Mouse (Mus musculus): ENCODE measurements around the gene Inpp5k. TPM values are rescaled to one million over a fixed set of nuclear protein-coding genes. Genes with fewer than 3 reads are reported as not detected.
"Not testable (repeated sequence)": the region's sequence is repeated elsewhere in the genome, so short reads cannot be mapped to it uniquely, and the experiment has no call there.

Inpp5k gene
- polyA plus RNA-seq, 1 experiment from 2014 or later = 20.8 TPM

GRCm38 (mm10) chr11:75697464-75697863 is 66.7 kb downstream of the Inpp5k start:
- H3K9me3 ChIP-seq (ENCODE audit: control insufficient read depth, low read length); H3K27me3 ChIP-seq (replicated peaks; ENCODE audit: control insufficient read depth, insufficient read depth, low read length); H3K4me3 ChIP-seq (ENCODE audit: low read length); H3K4me1 ChIP-seq (ENCODE audit: control insufficient read depth, insufficient read depth, low read length); H3K27ac ChIP-seq (ENCODE audit: low read length); H3K4me2 ChIP-seq (ENCODE audit: low read depth, low read length); H3K9ac ChIP-seq (ENCODE audit: low read depth, low read length); ATAC-seq: not testable (repeated sequence)
- peaks cover 19% of the 10 kb centered on the region for H3K36me3 ChIP-seq (ENCODE audit: control insufficient read depth, insufficient read depth, low read length)
- WGBS = 89% methylated on average over 3 of the region's 3 CpGs

Other genes with a start within 250 kb of the Inpp5k start
- gene Serpinf1, start 208.3 kb upstream of the Inpp5k start, polyA plus RNA-seq (2015; fragmentation: Nextera tagmentation; extraction: Ambion mirVana) = 32.4 and 38.7 TPM in 2 replicates
- gene Serpinf2, start 191.4 kb upstream of the Inpp5k start, polyA plus RNA-seq (2015; fragmentation: Nextera tagmentation; extraction: Ambion mirVana) = 23.2 and 32.8 TPM in 2 replicates
- 6.9 and 9.8 TPM in 2 replicates for gene Wdr81, start 176.3 kb upstream of the Inpp5k start, polyA plus RNA-seq (2015; fragmentation: Nextera tagmentation; extraction: Ambion mirVana)
- 17.2 and 19.6 TPM in 2 replicates for gene Tlcd2, start 169.3 kb upstream of the Inpp5k start, polyA plus RNA-seq (2015; fragmentation: Nextera tagmentation; extraction: Ambion mirVana)
- 34.8 and 36.3 TPM in 2 replicates for gene Prpf8, start 144.2 kb upstream of the Inpp5k start, polyA plus RNA-seq (2015; fragmentation: Nextera tagmentation; extraction: Ambion mirVana)
- 2.4 and 2.7 TPM in 2 replicates for gene Rilp, start 120.9 kb upstream of the Inpp5k start, polyA plus RNA-seq (2015; fragmentation: Nextera tagmentation; extraction: Ambion mirVana)
- gene Scarf1, start 117.4 kb upstream of the Inpp5k start, polyA plus RNA-seq (2015; fragmentation: Nextera tagmentation; extraction: Ambion mirVana) = 5.6 and 6.0 TPM in 2 replicates
- gene Slc43a2, start 99.3 kb upstream of the Inpp5k start, polyA plus RNA-seq (2015; fragmentation: Nextera tagmentation; extraction: Ambion mirVana) = 22.0 and 27.7 TPM in 2 replicates
- gene Pitpna, start 42.9 kb upstream of the Inpp5k start, polyA plus RNA-seq (2015; fragmentation: Nextera tagmentation; extraction: Ambion mirVana) = 84.2 and 98.1 TPM in 2 replicates
- gene Myo1c, start 19.5 kb downstream of the Inpp5k start, polyA plus RNA-seq (2015; fragmentation: Nextera tagmentation; extraction: Ambion mirVana) = 45.5 and 51.2 TPM in 2 replicates
- 91.0 and 94.1 TPM in 2 replicates for gene Crk, start 48.3 kb downstream of the Inpp5k start, polyA plus RNA-seq (2015; fragmentation: Nextera tagmentation; extraction: Ambion mirVana)
- 648 and 718 TPM in 2 replicates for gene Ywhae, start 101.9 kb downstream of the Inpp5k start, polyA plus RNA-seq (2015; fragmentation: Nextera tagmentation; extraction: Ambion mirVana)
- gene Doc2b, start 165.1 kb downstream of the Inpp5k start, polyA plus RNA-seq (2015; fragmentation: Nextera tagmentation; extraction: Ambion mirVana) = 0.61 and 0.97 TPM in 2 replicates